Mouse (Mus musculus) megakaryocyte, embryonic 14.5 days (primary cell): ENCODE measurements at regions not wholly inside any gene's neighbourhood (a gene's known extent, or its start where the extent isn't known, plus 50 kb on each side); places are given as distances from the start of the nearest gene placed in this dataset.

Experiments used
- FLI1 ChIP-seq: IDR thresholded peaks from 2 replicates; pipeline ENCODE4 v1.6.1; 2012; ENCODE audit warnings: low read length, inconsistent platforms, mixed read lengths
- GATA1 ChIP-seq: IDR thresholded peaks from 3 replicates; pipeline ENCODE4 v1.6.1; 2012; ENCODE audit warnings: mixed read lengths, low read length, inconsistent platforms, borderline replicate concordance

DNA sequence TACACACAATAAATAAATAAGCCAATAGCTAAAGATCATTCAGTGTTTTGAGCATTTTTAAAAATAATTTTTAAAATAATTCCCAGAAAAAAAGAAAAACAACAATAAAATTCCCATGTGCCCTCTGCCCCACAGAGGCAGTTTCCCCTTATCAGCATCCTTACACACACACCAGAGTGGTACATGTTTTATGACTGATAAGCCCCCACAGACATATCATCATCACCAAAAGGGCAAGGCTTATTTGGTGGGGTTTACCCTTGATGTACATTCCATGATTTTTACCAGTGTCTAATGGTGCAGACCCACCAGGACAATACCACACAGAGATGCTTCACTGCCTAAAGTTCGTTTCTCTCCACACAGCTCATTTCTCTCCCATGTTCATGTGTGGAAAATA lies 80.8 kb upstream of the Gm47985 start:
- TF ChIP-seq GATA1 (no peak), FLI1 (no peak)
